Mouse (Mus musculus) neural tube, embryonic 13.5 days (tissue): ENCODE measurements around the gene Hus1. TPM values are rescaled to one million over a fixed set of nuclear protein-coding genes. Genes with fewer than 3 reads are reported as not detected.

Source experiments
- ATAC-seq: fragments of 200-750 bp; cut with Nextera tagmentation; 2 replicates; pipeline ENCODE4 v1.8.0; 2017; ENCODE audit warnings: low read depth, mild to moderate bottlenecking, moderate TSS enrichment, moderate library complexity
- H3K27ac ChIP-seq: fragments of 300-500 bp; sonication (generic); replicated peaks from 2 replicates; pipeline ENCODE4 v1.5.1; 2015; ENCODE audit warnings: moderate library complexity, mild to moderate bottlenecking, inconsistent platforms
- H3K27me3 ChIP-seq: fragments of 300-500 bp; sonication (generic); 2 replicates; pipeline ENCODE4 v1.6.1; 2015; ENCODE audit warnings: mild to moderate bottlenecking, inconsistent platforms
- H3K36me3 ChIP-seq: fragments of 300-500 bp; sonication (generic); 2 replicates; pipeline ENCODE4 v1.6.1; 2015; ENCODE audit warnings: mild to moderate bottlenecking, inconsistent platforms
- H3K4me1 ChIP-seq: fragments of 300-500 bp; sonication (generic); replicated peaks from 2 replicates; pipeline ENCODE4 v1.6.1; 2015; ENCODE audit warnings: inconsistent platforms
- H3K4me2 ChIP-seq: fragments of 300-500 bp; sonication (generic); 2 replicates; pipeline ENCODE4 v1.6.1; 2015; ENCODE audit warnings: inconsistent platforms, mild to moderate bottlenecking, moderate library complexity
- H3K4me3 ChIP-seq: fragments of 300-500 bp; sonication (generic); 2 replicates; pipeline ENCODE4 v1.5.1; 2015; ENCODE audit warnings: mild to moderate bottlenecking, inconsistent platforms
- H3K9ac ChIP-seq: fragments of 300-500 bp; sonication (generic); 2 replicates; pipeline ENCODE4 v1.6.1; 2015; ENCODE audit warnings: moderate library complexity, mild to moderate bottlenecking, inconsistent platforms
- H3K9me3 ChIP-seq: fragments of 300-500 bp; sonication (generic); 2 replicates; pipeline ENCODE4 v1.6.1; 2016; ENCODE audit warnings: inconsistent platforms
- WGBS: fragments of 180-500 bp; shearing (Covaris S2); methylation state at CpG from one replicate; pipeline ENCODE4 v1.1.7; 2015; 5-methylcytosine and 5-hydroxymethylcytosine counted together
- polyA plus RNA-seq: library from polyadenylated mRNA; unstranded; fragments of >200 nt; fragmentation: Nextera tagmentation; extraction: Ambion mirVana; gene quantifications from 2 replicates; pipeline ENCODE4 v1.2.1, GENCODE M21; 2015

Hus1 gene
- polyA plus RNA-seq: 9.9 and 11.9 TPM in 2 replicates

DNA sequence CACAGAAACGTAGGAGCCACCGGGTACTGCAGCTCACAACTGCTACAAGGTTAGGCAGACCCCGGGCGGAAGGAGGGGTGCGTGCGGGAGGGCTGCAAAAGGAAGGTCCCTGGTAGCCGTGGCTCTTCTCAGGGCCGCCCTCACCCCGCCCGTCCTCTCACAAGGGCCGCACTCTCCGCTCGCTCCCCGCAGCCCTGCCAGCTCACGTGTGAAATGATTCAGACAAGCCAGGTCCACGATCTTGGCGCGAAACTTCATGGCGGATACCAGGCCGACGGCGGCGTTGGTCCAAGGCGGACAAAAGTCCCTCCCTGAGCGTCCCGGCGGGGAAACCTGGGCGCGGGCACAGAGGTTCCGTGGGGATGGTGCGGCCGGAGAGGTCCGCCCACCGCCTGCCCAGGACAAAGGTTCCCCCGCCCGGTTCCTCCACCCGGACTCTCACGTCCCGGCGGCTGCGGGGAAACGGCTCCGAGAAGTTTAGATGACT is at the start of gene Hus1:
TSS of gene Hus1 (minus strand) at position 339 of the 487 bp plus-strand sequence.
- WGBS: under 1% methylated on average over 43 of the region's 43 CpGs
- Histone ChIP-seq H3K36me3 (peaks cover 5% of the 10 kb centered on the region; the same call in 1 of the 2 replicates), H3K9me3 (no peaks in the 10 kb centered on the region), H3K27ac (peak within 1 kb of the TSS; percentile 86), H3K4me2 (peak within 1 kb of the TSS; percentile 76), H3K4me1 (peaks cover 15% of the 10 kb centered on the region), H3K9ac (peak within 1 kb of the TSS; percentile 81), H3K4me3 (peak within 1 kb of the TSS; percentile 73), H3K27me3 (no peaks in the 10 kb centered on the region; the same call in 1 of the 2 replicates)
- ATAC-seq: peak; percentile 93

DNA sequence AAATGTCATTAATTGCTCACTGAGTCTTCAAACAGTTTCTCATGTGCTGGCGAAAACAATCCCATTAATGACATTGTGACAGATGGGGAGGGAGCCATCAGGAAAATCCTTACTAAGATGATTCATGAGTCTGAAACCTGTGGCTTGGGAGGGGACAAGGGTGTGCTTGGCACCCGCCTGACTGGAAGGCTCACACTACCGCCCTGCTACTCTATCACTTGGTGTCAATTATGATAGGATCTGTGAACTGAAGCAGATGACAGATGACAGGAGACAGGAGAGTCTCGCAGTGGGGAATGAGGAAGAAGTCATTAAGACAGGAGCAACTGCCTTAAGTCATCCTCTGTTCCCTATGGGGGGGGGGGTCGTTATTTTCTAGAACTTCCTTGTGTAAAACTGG is 49.5 kb upstream of the Hus1 start:
- Histone ChIP-seq H3K9me3 (no peaks in the 10 kb centered on the region), H3K4me1 (no peaks in the 10 kb centered on the region), H3K27ac (no peak overlapping the region), H3K4me3 (no peak overlapping the region), H3K36me3 (no peaks in the 10 kb centered on the region), H3K4me2 (no peak overlapping the region), H3K9ac (no peak overlapping the region), H3K27me3 (no peaks in the 10 kb centered on the region)
- no peak for ATAC-seq
- WGBS: 69% methylated on average over 5 of the region's 5 CpGs

DNA sequence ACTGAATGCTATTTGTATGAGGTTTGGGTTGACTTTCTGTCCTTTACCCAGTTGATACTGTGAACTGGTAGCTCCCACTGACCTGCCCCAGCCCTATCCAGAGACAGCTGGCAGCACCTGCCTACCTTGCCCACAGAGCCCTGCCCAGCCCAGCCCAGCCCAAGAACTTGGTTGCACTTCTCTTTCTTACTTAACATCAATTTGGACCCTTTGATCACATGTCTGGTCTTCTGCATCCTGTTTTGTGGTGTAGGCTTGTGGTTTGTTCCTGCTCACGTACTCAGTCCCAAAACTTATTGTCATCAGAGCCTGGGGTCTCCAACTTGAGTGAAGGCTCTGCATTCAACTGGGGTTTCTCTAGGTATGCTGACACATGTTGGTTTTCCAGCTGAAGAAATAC is 49.0 kb upstream of the Hus1 start:
- WGBS: 91% methylated on average over 1 of the region's 1 CpGs
- H3K4me3 ChIP-seq: no peak overlapping the region

DNA sequence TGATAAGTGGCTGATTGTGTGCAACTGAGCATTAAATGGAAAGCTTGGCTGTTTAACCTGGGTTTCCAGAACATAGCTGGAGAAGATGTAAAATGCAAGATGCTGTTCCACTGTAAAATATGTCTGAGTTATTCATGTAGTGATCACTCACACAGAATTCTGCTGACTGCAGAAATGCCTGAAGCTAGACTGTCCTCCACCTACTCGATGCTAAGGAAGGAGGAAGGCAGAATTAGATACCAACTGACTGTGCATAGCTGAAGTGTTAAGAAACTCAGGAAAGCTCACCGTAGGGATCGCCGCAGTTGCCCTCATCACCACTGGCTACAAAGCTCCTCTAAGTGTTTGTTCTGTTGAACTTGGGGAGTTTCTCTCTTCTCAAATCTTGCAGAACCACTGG is 46.7 kb upstream of the Hus1 start:
- 95% methylated on average over 4 of the region's 4 CpGs for WGBS
- ATAC-seq: no peak
- H3K4me2 ChIP-seq: no peak overlapping the region
- no peaks in the 10 kb centered on the region for H3K4me1 ChIP-seq
- no peak overlapping the region for H3K9ac ChIP-seq
- H3K36me3 ChIP-seq: no peaks in the 10 kb centered on the region
- H3K4me3 ChIP-seq: no peak overlapping the region
- no peaks in the 10 kb centered on the region for H3K27me3 ChIP-seq
- no peaks in the 10 kb centered on the region for H3K9me3 ChIP-seq
- no peak overlapping the region for H3K27ac ChIP-seq

More for the DNA sequence above, 49.0 kb upstream of the Hus1 start:
- Histone ChIP-seq H3K4me1 (no peaks in the 10 kb centered on the region), H3K27ac (no peak overlapping the region), H3K27me3 (no peaks in the 10 kb centered on the region), H3K9ac (no peak overlapping the region), H3K4me2 (no peak overlapping the region), H3K9me3 (no peaks in the 10 kb centered on the region), H3K36me3 (no peaks in the 10 kb centered on the region)
- no peak for ATAC-seq

DNA sequence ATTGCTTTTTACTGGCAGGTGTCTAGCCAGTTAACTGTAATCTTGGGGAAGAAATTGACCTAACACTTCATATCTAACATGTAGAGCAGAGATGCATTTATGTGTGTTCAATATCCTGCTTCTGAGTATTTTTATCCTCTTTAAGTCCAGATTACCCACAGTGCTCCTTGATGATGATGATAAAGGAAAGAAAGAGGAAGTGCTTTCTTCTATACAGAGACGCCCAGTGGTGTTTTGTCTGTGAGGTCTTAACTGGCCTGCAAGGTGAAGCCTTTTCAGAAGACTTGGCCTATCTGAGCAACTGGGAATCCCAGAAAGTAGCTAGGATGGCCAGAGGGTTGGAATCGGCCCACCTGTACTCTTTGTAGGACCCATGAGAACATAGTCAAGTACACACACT is 45.9 kb upstream of the Hus1 start:
- WGBS: 82% methylated on average over 2 of the region's 2 CpGs
- H3K9ac ChIP-seq: no peak overlapping the region
- H3K36me3 ChIP-seq: no peaks in the 10 kb centered on the region
- no peaks in the 10 kb centered on the region for H3K9me3 ChIP-seq
- ATAC-seq: no peak
- no peak overlapping the region for H3K4me2 ChIP-seq
- no peak overlapping the region for H3K4me3 ChIP-seq
- no peaks in the 10 kb centered on the region for H3K27me3 ChIP-seq
- no peak overlapping the region for H3K27ac ChIP-seq
- no peaks in the 10 kb centered on the region for H3K4me1 ChIP-seq

DNA sequence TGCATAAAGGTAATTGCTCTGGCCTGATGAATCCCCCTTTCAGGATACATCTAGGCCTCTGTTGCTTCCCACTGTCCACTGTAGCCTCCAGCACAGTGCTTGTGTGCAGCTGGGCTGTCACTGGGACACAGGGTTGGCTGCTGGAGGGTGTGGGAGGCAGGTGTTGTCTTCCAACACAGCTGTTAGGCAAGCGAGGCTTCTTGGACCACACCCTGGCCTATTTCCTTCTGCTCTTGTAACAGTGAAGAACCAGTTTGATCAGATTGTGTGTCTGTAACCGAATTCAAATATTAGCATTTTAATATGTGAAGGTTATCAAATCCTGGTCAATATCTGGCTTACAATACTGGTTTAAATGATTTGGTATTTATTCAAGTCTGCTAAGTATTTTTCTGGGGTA is 40.9 kb upstream of the Hus1 start:
- Histone ChIP-seq H3K27ac (no peak overlapping the region), H3K4me2 (no peak overlapping the region), H3K4me3 (no peak overlapping the region), H3K9me3 (no peaks in the 10 kb centered on the region), H3K4me1 (peaks cover 7% of the 10 kb centered on the region), H3K27me3 (peaks cover 26% of the 10 kb centered on the region), H3K9ac (no peak overlapping the region), H3K36me3 (no peaks in the 10 kb centered on the region)
- 81% methylated on average over 2 of the region's 2 CpGs for WGBS
- no peak for ATAC-seq

DNA sequence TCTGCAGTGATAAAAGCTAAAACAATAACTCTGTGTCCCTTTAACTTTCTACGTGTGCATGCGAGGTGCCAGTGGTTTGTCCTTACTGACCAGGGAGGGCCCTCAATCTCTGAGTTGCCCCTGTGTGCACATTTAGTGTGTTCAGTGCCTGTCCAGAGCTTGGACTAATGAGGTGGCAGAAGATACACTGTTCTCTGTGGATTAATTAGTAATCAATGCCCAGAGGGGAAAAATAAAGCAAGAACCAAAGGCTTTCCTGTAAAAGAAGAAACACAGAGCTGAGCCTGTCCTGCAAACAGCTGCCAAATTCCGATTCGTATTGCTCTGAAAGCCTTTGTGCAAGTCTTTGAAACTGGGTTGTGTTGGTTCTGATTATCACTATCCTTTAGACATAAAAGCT is 39.2 kb upstream of the Hus1 start:
- Histone ChIP-seq H3K4me2 (no peak overlapping the region), H3K27me3 (peaks cover 26% of the 10 kb centered on the region), H3K36me3 (no peaks in the 10 kb centered on the region), H3K27ac (no peak overlapping the region), H3K9me3 (no peaks in the 10 kb centered on the region), H3K4me1 (peaks cover 7% of the 10 kb centered on the region), H3K9ac (no peak overlapping the region), H3K4me3 (no peak overlapping the region)
- WGBS: 83% methylated on average over 4 of the region's 4 CpGs
- no peak for ATAC-seq

DNA sequence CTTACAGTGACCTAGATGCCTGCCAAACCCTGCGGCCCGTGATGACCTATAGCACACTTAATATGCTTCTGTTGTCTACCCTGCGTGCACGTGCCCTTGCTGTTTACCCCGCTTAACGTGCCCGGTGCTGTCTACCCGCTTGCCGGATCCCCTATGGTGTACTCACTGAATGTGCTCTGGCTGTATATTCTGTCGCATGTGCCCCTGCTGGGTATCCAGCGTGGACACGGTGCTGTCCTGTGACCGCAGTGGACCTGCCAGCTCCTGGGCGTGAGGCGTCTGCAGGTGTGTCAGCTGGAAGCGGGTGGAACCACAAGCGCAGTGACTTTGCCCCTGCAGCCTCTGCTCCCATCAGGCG is 37.7 kb upstream of the Hus1 start, which contains the start of gene Sun3:
TSS of gene Sun3 (minus strand) at position 289 of the 358 bp plus-strand sequence.
- Histone ChIP-seq H3K4me3 (peak within 1 kb of the TSS; percentile 54), H3K9me3 (no peaks in the 10 kb centered on the region), H3K9ac (peak within 1 kb of the TSS; percentile 59), H3K4me2 (peak within 1 kb of the TSS; percentile 89), H3K27me3 (peaks cover 26% of the 10 kb centered on the region), H3K27ac (no peak within 1 kb of the TSS), H3K36me3 (no peaks in the 10 kb centered on the region), H3K4me1 (peaks cover 7% of the 10 kb centered on the region)
- ATAC-seq: peak; percentile 82; the same call in 1 of the 2 replicates
- 2% methylated on average over 18 of the region's 18 CpGs for WGBS

DNA sequence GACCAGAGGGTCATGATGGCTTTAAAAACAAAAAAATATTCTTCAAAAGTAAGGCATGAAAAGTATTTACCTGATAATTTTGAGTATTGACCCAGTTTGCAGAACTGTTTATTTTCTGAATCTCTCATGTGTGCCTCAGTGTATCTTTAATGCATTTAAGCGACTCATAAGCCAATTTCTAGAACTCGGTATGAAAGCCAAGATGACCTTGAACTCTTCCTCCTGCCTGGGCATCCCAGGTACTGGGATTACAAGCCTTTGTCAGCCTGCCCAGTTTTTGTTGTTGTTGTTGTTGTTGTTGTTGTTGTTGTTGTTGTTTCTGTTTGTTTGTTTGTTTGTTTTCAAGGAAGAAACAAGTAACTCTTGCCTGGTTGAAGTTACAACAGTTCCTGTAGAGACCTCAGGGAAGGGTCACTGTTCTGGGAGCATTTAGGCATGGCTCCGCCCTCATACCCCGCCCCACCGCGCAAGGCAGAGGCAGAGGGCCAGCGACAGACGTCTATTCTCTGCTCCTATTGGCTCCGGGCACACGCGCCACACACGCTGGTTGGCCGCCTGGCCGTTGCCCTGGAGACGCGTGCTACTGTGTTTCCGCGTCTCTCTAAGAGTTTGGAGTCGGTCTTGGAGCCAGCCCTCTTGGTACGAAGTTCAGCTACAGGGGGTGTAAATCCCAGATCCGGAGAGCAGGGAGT is 37.2 kb upstream of the Hus1 start, which contains the start of gene Gm11992:
TSS of gene Gm11992 (plus strand) at position 584 of the 692 bp plus-strand sequence.
- Histone ChIP-seq H3K9me3 (no peaks in the 10 kb centered on the region), H3K27me3 (peaks cover 26% of the 10 kb centered on the region), H3K27ac (no peak within 1 kb of the TSS), H3K36me3 (no peaks in the 10 kb centered on the region), H3K4me1 (peaks cover 7% of the 10 kb centered on the region), H3K4me2 (peak within 1 kb of the TSS; percentile 89), H3K4me3 (peak within 1 kb of the TSS; percentile 54), H3K9ac (peak within 1 kb of the TSS; percentile 59)
- peak; percentile 100 for ATAC-seq
- 5% methylated on average over 21 of the region's 21 CpGs for WGBS

DNA sequence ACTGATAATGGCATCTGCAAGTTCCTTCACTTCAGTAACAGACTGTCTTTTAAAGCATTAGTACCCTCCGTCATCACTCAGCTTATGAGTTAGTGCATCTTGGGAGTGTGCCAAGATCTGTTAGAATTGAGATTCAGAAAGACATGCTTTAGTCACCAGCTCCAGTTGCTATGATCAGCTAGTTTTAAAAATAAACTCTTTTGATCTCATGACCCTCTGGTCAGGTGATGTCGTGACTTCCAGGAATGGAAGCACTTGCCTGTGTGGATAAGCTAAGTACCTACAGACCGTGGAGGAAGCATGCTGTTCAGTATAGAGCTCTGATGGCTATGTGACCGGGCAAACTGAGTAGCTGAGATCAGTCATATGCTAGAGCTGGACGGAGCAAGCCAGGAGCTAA is 36.1 kb upstream of the Hus1 start:
- no peak overlapping the region for H3K4me2 ChIP-seq
- H3K4me3 ChIP-seq: no peak overlapping the region
- no peak for ATAC-seq
- WGBS: 86% methylated on average over 5 of the region's 5 CpGs
- no peak overlapping the region for H3K27ac ChIP-seq
- H3K9me3 ChIP-seq: no peaks in the 10 kb centered on the region
- H3K9ac ChIP-seq: no peak overlapping the region
- peaks cover 7% of the 10 kb centered on the region for H3K4me1 ChIP-seq
- peaks cover 26% of the 10 kb centered on the region for H3K27me3 ChIP-seq
- no peaks in the 10 kb centered on the region for H3K36me3 ChIP-seq

DNA sequence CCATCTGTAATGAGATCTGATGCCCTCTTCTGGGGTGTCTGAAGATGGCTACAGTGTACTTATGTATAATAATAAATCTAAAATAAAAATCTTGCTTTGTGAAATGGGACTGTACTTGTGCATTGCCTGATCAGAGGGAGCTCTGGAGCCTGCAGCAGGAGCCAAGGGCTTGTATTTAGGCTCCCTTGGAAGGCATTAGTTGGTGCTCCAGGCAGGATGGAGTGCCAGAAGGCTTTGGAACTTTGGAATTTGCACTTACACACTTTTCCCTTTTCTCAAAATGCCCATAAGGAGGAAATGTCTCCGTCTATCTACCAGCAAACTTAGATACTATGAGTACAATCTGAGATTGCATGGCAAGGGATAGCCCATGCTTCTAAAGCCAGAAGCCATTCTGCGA is 35.6 kb upstream of the Hus1 start:
- H3K27ac ChIP-seq: no peak overlapping the region
- 87% methylated on average over 2 of the region's 2 CpGs for WGBS
- H3K9ac ChIP-seq: no peak overlapping the region
- peaks cover 26% of the 10 kb centered on the region for H3K27me3 ChIP-seq
- no peak overlapping the region for H3K4me3 ChIP-seq
- no peaks in the 10 kb centered on the region for H3K36me3 ChIP-seq
- H3K4me2 ChIP-seq: no peak overlapping the region
- no peak for ATAC-seq
- H3K9me3 ChIP-seq: no peaks in the 10 kb centered on the region
- peaks cover 7% of the 10 kb centered on the region for H3K4me1 ChIP-seq

DNA sequence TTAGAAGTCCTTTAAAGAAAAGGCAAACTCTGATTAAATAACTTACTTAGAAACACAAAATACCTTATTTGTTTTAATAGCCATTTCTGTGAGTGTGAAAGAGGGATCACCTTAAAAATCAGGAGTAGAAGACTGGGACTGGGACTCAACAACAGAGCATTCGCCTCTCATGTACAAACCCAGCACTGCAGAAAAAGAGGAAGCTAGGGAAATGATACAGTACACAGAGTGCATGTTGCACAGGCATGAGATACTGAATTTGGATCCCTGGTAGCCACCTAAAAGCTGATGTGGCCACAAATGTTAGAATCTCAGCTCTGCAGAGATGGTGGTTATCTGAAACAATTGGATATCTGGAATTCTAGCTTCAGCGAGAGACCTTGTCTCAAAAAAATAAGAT is 20.5 kb upstream of the Hus1 start:
- ATAC-seq: no peak
- no peak overlapping the region for H3K9ac ChIP-seq
- no peaks in the 10 kb centered on the region for H3K9me3 ChIP-seq
- no peaks in the 10 kb centered on the region for H3K4me1 ChIP-seq
- H3K27me3 ChIP-seq: no peaks in the 10 kb centered on the region
- H3K27ac ChIP-seq: no peak overlapping the region
- no peaks in the 10 kb centered on the region for H3K36me3 ChIP-seq
- no peak overlapping the region for H3K4me3 ChIP-seq
- WGBS: 76% methylated on average over 2 of the region's 2 CpGs
- no peak overlapping the region for H3K4me2 ChIP-seq

DNA sequence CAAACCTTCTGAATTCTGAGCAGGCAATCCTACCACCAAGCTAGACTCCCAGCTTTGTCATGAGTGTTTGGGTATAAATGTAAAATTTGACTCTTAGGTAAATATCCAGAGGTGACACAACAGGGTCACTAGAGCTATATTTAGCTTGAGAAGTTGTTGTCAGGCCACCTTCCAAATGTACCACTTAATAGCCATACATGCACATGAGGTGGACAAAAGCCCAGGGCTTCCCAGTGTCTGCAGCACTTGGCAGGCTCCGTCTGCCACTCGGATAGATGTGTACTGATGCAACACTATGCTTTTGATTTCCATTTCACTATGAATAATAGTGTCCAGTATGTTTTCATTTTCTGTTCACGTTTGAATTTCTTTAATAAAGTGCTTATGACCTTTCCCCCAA is 14.2 kb upstream of the Hus1 start:
- Histone ChIP-seq H3K27ac (no peak overlapping the region), H3K4me2 (no peak overlapping the region), H3K36me3 (no peaks in the 10 kb centered on the region), H3K27me3 (no peaks in the 10 kb centered on the region), H3K4me1 (no peaks in the 10 kb centered on the region), H3K4me3 (no peak overlapping the region), H3K9me3 (no peaks in the 10 kb centered on the region), H3K9ac (no peak overlapping the region)
- ATAC-seq: no peak
- 79% methylated on average over 3 of the region's 3 CpGs for WGBS
